Mouse (Mus musculus): ENCODE measurements at regions not wholly inside any gene's neighbourhood (a gene's known extent, or its start where the extent isn't known, plus 50 kb on each side); places are given as distances from the start of the nearest gene placed in this dataset.

GRCm38 (mm10) chr5:118861143-118861847 lies 300.8 kb downstream of the Med13l start:
- no peak for DNase-seq (ENCODE audit: low spot score)
- Histone ChIP-seq H3K27ac (no peak overlapping the region), H3K27me3 (ENCODE audit: low read depth, poor library complexity, severe bottlenecking) (peaks cover 36% of the 10 kb centered on the region), H3K9me3 (replicated peaks) (peaks cover 6% of the 10 kb centered on the region; the same call in 1 of the 2 replicates), H3K4me1 (peaks cover 14% of the 10 kb centered on the region), H3K4me3 (no peak overlapping the region), H3K36me3 (peaks cover 4% of the 10 kb centered on the region; the same call in 1 of the 2 replicates)
- 85% methylated on average over 13 of the region's 13 CpGs for WGBS

GRCm38 (mm10) chr5:118867511-118867910 lies 307.0 kb downstream of the Med13l start:
- WGBS = 92% methylated on average over 5 of the region's 5 CpGs
- Histone ChIP-seq H3K36me3 (peaks cover 4% of the 10 kb centered on the region; the same call in 1 of the 2 replicates), H3K4me1 (peaks cover 9% of the 10 kb centered on the region), H3K9me3 (replicated peaks) (peaks cover 6% of the 10 kb centered on the region; the same call in 1 of the 2 replicates), H3K27me3 (ENCODE audit: low read depth, poor library complexity, severe bottlenecking) (peaks cover 5% of the 10 kb centered on the region; the same call in 1 of the 2 replicates), H3K4me3 (no peak overlapping the region), H3K27ac (no peak overlapping the region)
- no peak for DNase-seq (ENCODE audit: low spot score)

GRCm38 (mm10) chr5:118869330-118869729 lies 308.9 kb downstream of the Med13l start:
- Histone ChIP-seq H3K27me3 (ENCODE audit: low read depth, poor library complexity, severe bottlenecking) (peaks cover 18% of the 10 kb centered on the region), H3K27ac (peak overlapping the region; percentile 5; the same call in 1 of the 2 replicates), H3K9me3 (replicated peaks) (no peaks in the 10 kb centered on the region), H3K4me1 (peaks cover 13% of the 10 kb centered on the region), H3K4me3 (no peak overlapping the region), H3K36me3 (no peaks in the 10 kb centered on the region)
- WGBS = 76% methylated on average over 9 of the region's 9 CpGs
- DNase-seq (ENCODE audit: low spot score) = no peak

GRCm38 (mm10) chr5:118873871-118874270 lies 313.4 kb downstream of the Med13l start:
- DNase-seq (ENCODE audit: low spot score) = no peak
- no peak overlapping the region for H3K4me3 ChIP-seq
- no peaks in the 10 kb centered on the region for H3K36me3 ChIP-seq
- WGBS = 51% methylated on average over 7 of the region's 7 CpGs
- no peak overlapping the region for H3K27ac ChIP-seq
- peaks cover 51% of the 10 kb centered on the region for H3K27me3 ChIP-seq (ENCODE audit: low read depth, poor library complexity, severe bottlenecking)
- peaks cover 47% of the 10 kb centered on the region for H3K4me1 ChIP-seq
- H3K9me3 ChIP-seq (replicated peaks) = no peaks in the 10 kb centered on the region

- peaks cover 54% of the 10 kb centered on the region for H3K4me1 ChIP-seq
- 67% methylated on average over 10 of the region's 10 CpGs for WGBS
- no peaks in the 10 kb centered on the region for H3K9me3 ChIP-seq (replicated peaks)
- DNase-seq (ENCODE audit: low spot score) = no peak
- H3K4me3 ChIP-seq = no peak overlapping the region
- peaks cover 58% of the 10 kb centered on the region for H3K27me3 ChIP-seq (ENCODE audit: low read depth, poor library complexity, severe bottlenecking)
- H3K36me3 ChIP-seq = no peaks in the 10 kb centered on the region
- peak overlapping the region; percentile 56 for H3K27ac ChIP-seq
Observed at GRCm38 (mm10) chr5:118875096-118875637, 314.7 kb downstream of the Med13l start.

GRCm38 (mm10) chr5:118876586-118877312 lies 316.3 kb downstream of the Med13l start:
- no peak for DNase-seq (ENCODE audit: low spot score)
- Histone ChIP-seq H3K36me3 (no peaks in the 10 kb centered on the region), H3K27ac (peak overlapping the region; percentile 74), H3K4me3 (peak overlapping the region; percentile 36), H3K27me3 (ENCODE audit: low read depth, poor library complexity, severe bottlenecking) (peaks cover 70% of the 10 kb centered on the region), H3K4me1 (peaks cover 62% of the 10 kb centered on the region), H3K9me3 (replicated peaks) (no peaks in the 10 kb centered on the region)
- WGBS = 10% methylated on average over 18 of the region's 18 CpGs

- DNase-seq (ENCODE audit: low spot score) = peak; percentile 84
- Histone ChIP-seq H3K27me3 (ENCODE audit: low read depth, poor library complexity, severe bottlenecking) (peaks cover 75% of the 10 kb centered on the region), H3K27ac (peak overlapping the region; percentile 74), H3K4me3 (peak overlapping the region; percentile 36), H3K9me3 (replicated peaks) (no peaks in the 10 kb centered on the region), H3K36me3 (no peaks in the 10 kb centered on the region), H3K4me1 (peaks cover 62% of the 10 kb centered on the region)
- 0% methylated on average over 12 of the region's 12 CpGs for WGBS
Observed at GRCm38 (mm10) chr5:118877313-118877669, 316.8 kb downstream of the Med13l start.

- no peak for DNase-seq (ENCODE audit: low spot score)
- H3K27ac ChIP-seq = peak overlapping the region; percentile 74
- H3K4me3 ChIP-seq = peak overlapping the region; percentile 36
- peaks cover 75% of the 10 kb centered on the region for H3K27me3 ChIP-seq (ENCODE audit: low read depth, poor library complexity, severe bottlenecking)
- no peaks in the 10 kb centered on the region for H3K9me3 ChIP-seq (replicated peaks)
- H3K36me3 ChIP-seq = no peaks in the 10 kb centered on the region
- H3K4me1 ChIP-seq = peaks cover 62% of the 10 kb centered on the region
- 13% methylated on average over 10 of the region's 10 CpGs for WGBS
Observed at GRCm38 (mm10) chr5:118877831-118878230, 317.4 kb downstream of the Med13l start.

- H3K36me3 ChIP-seq = no peaks in the 10 kb centered on the region
- peaks cover 67% of the 10 kb centered on the region for H3K27me3 ChIP-seq (ENCODE audit: low read depth, poor library complexity, severe bottlenecking)
- no peak overlapping the region for H3K4me3 ChIP-seq
- H3K9me3 ChIP-seq (replicated peaks) = no peaks in the 10 kb centered on the region
- WGBS = 37% methylated on average over 10 of the region's 10 CpGs
- DNase-seq (ENCODE audit: low spot score) = no peak
- peaks cover 62% of the 10 kb centered on the region for H3K4me1 ChIP-seq
- peak overlapping the region; percentile 14; the same call in 1 of the 2 replicates for H3K27ac ChIP-seq
Observed at GRCm38 (mm10) chr5:118878722-118879121, 318.2 kb downstream of the Med13l start.

GRCm38 (mm10) chr5:118879808-118880478 lies 319.5 kb downstream of the Med13l start:
- Histone ChIP-seq H3K27me3 (ENCODE audit: low read depth, poor library complexity, severe bottlenecking) (peaks cover 66% of the 10 kb centered on the region), H3K36me3 (no peaks in the 10 kb centered on the region), H3K4me3 (no peak overlapping the region), H3K27ac (peak overlapping the region; percentile 79), H3K4me1 (peaks cover 51% of the 10 kb centered on the region), H3K9me3 (replicated peaks) (no peaks in the 10 kb centered on the region)
- DNase-seq (ENCODE audit: low spot score) = peak; percentile 80
- 21% methylated on average over 13 of the region's 13 CpGs for WGBS

- 80% methylated on average over 9 of the region's 9 CpGs for WGBS
- no peaks in the 10 kb centered on the region for H3K9me3 ChIP-seq (replicated peaks)
- peaks cover 61% of the 10 kb centered on the region for H3K27me3 ChIP-seq (ENCODE audit: low read depth, poor library complexity, severe bottlenecking)
- no peak overlapping the region for H3K4me3 ChIP-seq
- DNase-seq (ENCODE audit: low spot score) = no peak
- H3K36me3 ChIP-seq = no peaks in the 10 kb centered on the region
- H3K4me1 ChIP-seq = peaks cover 46% of the 10 kb centered on the region
- peak overlapping the region; percentile 79 for H3K27ac ChIP-seq
Observed at GRCm38 (mm10) chr5:118880546-118880945, 320.1 kb downstream of the Med13l start.

GRCm38 (mm10) chr5:118881886-118882285 lies 321.4 kb downstream of the Med13l start:
- H3K9me3 ChIP-seq (replicated peaks) = no peaks in the 10 kb centered on the region
- no peak overlapping the region for H3K4me3 ChIP-seq
- H3K4me1 ChIP-seq = peaks cover 47% of the 10 kb centered on the region
- peaks cover 50% of the 10 kb centered on the region for H3K27me3 ChIP-seq (ENCODE audit: low read depth, poor library complexity, severe bottlenecking)
- H3K27ac ChIP-seq = 0 out of 2 replicates have a peak overlapping the region, but pooled peaks have one; percentile 58
- no peak for DNase-seq (ENCODE audit: low spot score)
- H3K36me3 ChIP-seq = no peaks in the 10 kb centered on the region
- 92% methylated on average over 8 of the region's 8 CpGs for WGBS

All from limb, embryonic 10.5 days (tissue).